Mouse (Mus musculus): ENCODE measurements around the gene Tax1bp3. TPM values are rescaled to one million over a fixed set of nuclear protein-coding genes. Genes with fewer than 3 reads are reported as not detected.

The Tax1bp3 gene
- polyA plus RNA-seq, 1 experiment from 2014 or later = 181 TPM

- no peaks in the 10 kb centered on the region for H3K4me1 ChIP-seq
- no peak overlapping the region for H3K4me3 ChIP-seq
- WGBS = 85% methylated on average over 7 of the region's 7 CpGs
- no peaks in the 10 kb centered on the region for H3K9me3 ChIP-seq (replicated peaks)
- no peaks in the 10 kb centered on the region for H3K27me3 ChIP-seq
- ATAC-seq = no peak
- H3K9ac ChIP-seq = no peak overlapping the region
- H3K4me2 ChIP-seq = no peak overlapping the region
- no peaks in the 10 kb centered on the region for H3K36me3 ChIP-seq (ENCODE audit: poor library complexity, severe bottlenecking)
- H3K27ac ChIP-seq = no peak overlapping the region
Measured at GRCm38 (mm10) chr11:73205194-73205593, 28.3 kb downstream of the Tax1bp3 start.

- no peaks in the 10 kb centered on the region for H3K36me3 ChIP-seq (ENCODE audit: poor library complexity, severe bottlenecking)
- H3K4me2 ChIP-seq = no peak overlapping the region
- no peak overlapping the region for H3K9ac ChIP-seq
- no peaks in the 10 kb centered on the region for H3K4me1 ChIP-seq
- H3K4me3 ChIP-seq = no peak overlapping the region
- no peak overlapping the region for H3K27ac ChIP-seq
- ATAC-seq = no peak
- 89% methylated on average over 2 of the region's 2 CpGs for WGBS
- no peaks in the 10 kb centered on the region for H3K9me3 ChIP-seq (replicated peaks)
- no peaks in the 10 kb centered on the region for H3K27me3 ChIP-seq
Measured at GRCm38 (mm10) chr11:73207621-73208020, 30.7 kb downstream of the Tax1bp3 start.

- Histone ChIP-seq H3K4me1 (no peaks in the 10 kb centered on the region), H3K27me3 (no peaks in the 10 kb centered on the region), H3K4me3 (no peak overlapping the region), H3K36me3 (ENCODE audit: poor library complexity, severe bottlenecking) (no peaks in the 10 kb centered on the region), H3K9ac (no peak overlapping the region), H3K9me3 (replicated peaks) (no peaks in the 10 kb centered on the region), H3K27ac (no peak overlapping the region), H3K4me2 (no peak overlapping the region)
- ATAC-seq = no peak
- 78% methylated on average over 3 of the region's 3 CpGs for WGBS
Measured at GRCm38 (mm10) chr11:73213956-73214355, 37.1 kb downstream of the Tax1bp3 start.

GRCm38 (mm10) chr11:73219671-73220070, 42.8 kb downstream of the Tax1bp3 start:
- H3K9me3 ChIP-seq (replicated peaks) = no peaks in the 10 kb centered on the region
- H3K27ac ChIP-seq = no peak overlapping the region
- no peaks in the 10 kb centered on the region for H3K4me1 ChIP-seq
- WGBS = 64% methylated on average over 2 of the region's 2 CpGs
- no peaks in the 10 kb centered on the region for H3K27me3 ChIP-seq
- ATAC-seq = no peak
- no peak overlapping the region for H3K9ac ChIP-seq
- H3K4me2 ChIP-seq = no peak overlapping the region
- no peaks in the 10 kb centered on the region for H3K36me3 ChIP-seq (ENCODE audit: poor library complexity, severe bottlenecking)
- no peak overlapping the region for H3K4me3 ChIP-seq

- no peaks in the 10 kb centered on the region for H3K27me3 ChIP-seq
- 93% methylated on average over 1 of the region's 1 CpGs for WGBS
- H3K4me1 ChIP-seq = no peaks in the 10 kb centered on the region
- no peaks in the 10 kb centered on the region for H3K36me3 ChIP-seq (ENCODE audit: poor library complexity, severe bottlenecking)
- no peak overlapping the region for H3K9ac ChIP-seq
- H3K9me3 ChIP-seq (replicated peaks) = no peaks in the 10 kb centered on the region
- no peak overlapping the region for H3K4me2 ChIP-seq
- H3K4me3 ChIP-seq = no peak overlapping the region
- no peak for ATAC-seq
- H3K27ac ChIP-seq = no peak overlapping the region
Measured at GRCm38 (mm10) chr11:73220651-73221050, 43.8 kb downstream of the Tax1bp3 start.

GRCm38 (mm10) chr11:73222846-73223245, 46.0 kb downstream of the Tax1bp3 start:
- H3K27me3 ChIP-seq = no peaks in the 10 kb centered on the region
- H3K36me3 ChIP-seq (ENCODE audit: poor library complexity, severe bottlenecking) = no peaks in the 10 kb centered on the region
- no peaks in the 10 kb centered on the region for H3K4me1 ChIP-seq
- H3K27ac ChIP-seq = no peak overlapping the region
- no peaks in the 10 kb centered on the region for H3K9me3 ChIP-seq (replicated peaks)
- H3K9ac ChIP-seq = no peak overlapping the region
- no peak overlapping the region for H3K4me2 ChIP-seq
- 53% methylated on average over 5 of the region's 5 CpGs for WGBS
- ATAC-seq = no peak
- no peak overlapping the region for H3K4me3 ChIP-seq

- Histone ChIP-seq H3K4me3 (no peak overlapping the region), H3K27me3 (no peaks in the 10 kb centered on the region), H3K9ac (no peak overlapping the region), H3K9me3 (replicated peaks) (peaks cover 2% of the 10 kb centered on the region; the same call in 1 of the 2 replicates), H3K4me2 (no peak overlapping the region), H3K4me1 (no peaks in the 10 kb centered on the region), H3K36me3 (ENCODE audit: poor library complexity, severe bottlenecking) (no peaks in the 10 kb centered on the region), H3K27ac (no peak overlapping the region)
- ATAC-seq = no peak
- 73% methylated on average over 2 of the region's 2 CpGs for WGBS
Measured at GRCm38 (mm10) chr11:73223966-73224365, 47.1 kb downstream of the Tax1bp3 start.

- H3K4me1 ChIP-seq = no peaks in the 10 kb centered on the region
- 90% methylated on average over 6 of the region's 6 CpGs for WGBS
- no peak for ATAC-seq
- no peak overlapping the region for H3K4me2 ChIP-seq
- H3K36me3 ChIP-seq (ENCODE audit: poor library complexity, severe bottlenecking) = no peaks in the 10 kb centered on the region
- no peaks in the 10 kb centered on the region for H3K27me3 ChIP-seq
- peaks cover 3% of the 10 kb centered on the region; the same call in 1 of the 2 replicates for H3K9me3 ChIP-seq (replicated peaks)
- no peak overlapping the region for H3K4me3 ChIP-seq
- H3K9ac ChIP-seq = no peak overlapping the region
- no peak overlapping the region for H3K27ac ChIP-seq
Measured at GRCm38 (mm10) chr11:73225856-73226255, 49.0 kb downstream of the Tax1bp3 start.

GRCm38 (mm10) chr11:73228881-73229280, 52.0 kb downstream of the Tax1bp3 start:
- 80% methylated on average over 5 of the region's 5 CpGs for WGBS
- no peak overlapping the region for H3K27ac ChIP-seq
- H3K4me1 ChIP-seq = no peaks in the 10 kb centered on the region
- no peak overlapping the region for H3K4me3 ChIP-seq
- H3K27me3 ChIP-seq = no peaks in the 10 kb centered on the region
- no peaks in the 10 kb centered on the region for H3K36me3 ChIP-seq (ENCODE audit: poor library complexity, severe bottlenecking)
- peaks cover 3% of the 10 kb centered on the region; the same call in 1 of the 2 replicates for H3K9me3 ChIP-seq (replicated peaks)
- no peak overlapping the region for H3K4me2 ChIP-seq
- no peak for ATAC-seq
- no peak overlapping the region for H3K9ac ChIP-seq

- H3K27ac ChIP-seq = no peak overlapping the region
- no peaks in the 10 kb centered on the region for H3K36me3 ChIP-seq (ENCODE audit: poor library complexity, severe bottlenecking)
- H3K4me3 ChIP-seq = no peak overlapping the region
- H3K9me3 ChIP-seq (replicated peaks) = peaks cover 3% of the 10 kb centered on the region; the same call in 1 of the 2 replicates
- no peaks in the 10 kb centered on the region for H3K27me3 ChIP-seq
- ATAC-seq = no peak
- H3K9ac ChIP-seq = no peak overlapping the region
- WGBS = 90% methylated on average over 5 of the region's 5 CpGs
- no peak overlapping the region for H3K4me2 ChIP-seq
- H3K4me1 ChIP-seq = no peaks in the 10 kb centered on the region
Measured at GRCm38 (mm10) chr11:73230081-73230480, 53.2 kb downstream of the Tax1bp3 start.

GRCm38 (mm10) chr11:73232513-73232912, 55.6 kb downstream of the Tax1bp3 start:
- ATAC-seq = no peak
- 54% methylated on average over 2 of the region's 2 CpGs for WGBS
- no peak overlapping the region for H3K9ac ChIP-seq
- no peak overlapping the region for H3K4me2 ChIP-seq
- H3K9me3 ChIP-seq (replicated peaks) = peaks cover 3% of the 10 kb centered on the region; the same call in 1 of the 2 replicates
- H3K4me3 ChIP-seq = no peak overlapping the region
- H3K27me3 ChIP-seq = no peaks in the 10 kb centered on the region
- no peaks in the 10 kb centered on the region for H3K4me1 ChIP-seq
- H3K27ac ChIP-seq = no peak overlapping the region
- H3K36me3 ChIP-seq (ENCODE audit: poor library complexity, severe bottlenecking) = no peaks in the 10 kb centered on the region

All from forebrain, embryonic 13.5 days (tissue).